Mouse (Mus musculus) bone marrow, adult 2 months (tissue): ENCODE measurements around the gene Fam53a. TPM values are rescaled to one million over a fixed set of nuclear protein-coding genes. Genes with fewer than 3 reads are reported as not detected.

Experiments used
- H3K27ac ChIP-seq: fragments of 200-500 bp; 2 replicates; pipeline ENCODE4 v1.5.1; 2012; ENCODE audit warnings: low read depth, mild to moderate bottlenecking, control low read depth, inconsistent platforms, low read length; ENCODE audit not compliant: control insufficient read depth, poor library complexity, insufficient read depth
- H3K4me1 ChIP-seq: fragments of 200-500 bp; 2 replicates; pipeline ENCODE4 v1.6.1; 2011; ENCODE audit warnings: low read length; ENCODE audit not compliant: control insufficient read depth, insufficient read depth
- H3K4me3 ChIP-seq: fragments of 200-500 bp; replicated peaks from 2 replicates; pipeline ENCODE3; 2011; ENCODE audit warnings: mild to moderate bottlenecking, low read depth, low read length, control low read depth; ENCODE audit not compliant: control insufficient read depth
- CTCF ChIP-seq: fragments of 200-500 bp; IDR thresholded peaks from 2 replicates; pipeline ENCODE4 v1.5.1; 2011; ENCODE audit warnings: low read length, control low read depth; ENCODE audit not compliant: control insufficient read depth, insufficient read depth
- POLR2A ChIP-seq: fragments of 200-500 bp; IDR thresholded peaks from 2 replicates; pipeline ENCODE4 v1.6.1; 2011; ENCODE audit warnings: low read depth, mild to moderate bottlenecking, control low read depth, low read length, borderline replicate concordance; ENCODE audit not compliant: control insufficient read depth
- WGBS: fragments of 180-500 bp; shearing (Covaris S2); methylation state at CpG from one replicate; pipeline ENCODE4 v1.1.7; 2018; 5-methylcytosine and 5-hydroxymethylcytosine counted together
- polyA plus RNA-seq: library from polyadenylated mRNA; stranded (reverse); fragments of >200 nt; gene quantifications from 2 replicates; pipeline ENCODE4 v1.2.4, GENCODE M21; 2011; ENCODE audit warnings: low replicate concordance; ENCODE audit not compliant: missing spikeins, insufficient read depth, insufficient read length

Fam53a gene
- polyA plus RNA-seq, 1 experiment = 11.1 TPM

DNA sequence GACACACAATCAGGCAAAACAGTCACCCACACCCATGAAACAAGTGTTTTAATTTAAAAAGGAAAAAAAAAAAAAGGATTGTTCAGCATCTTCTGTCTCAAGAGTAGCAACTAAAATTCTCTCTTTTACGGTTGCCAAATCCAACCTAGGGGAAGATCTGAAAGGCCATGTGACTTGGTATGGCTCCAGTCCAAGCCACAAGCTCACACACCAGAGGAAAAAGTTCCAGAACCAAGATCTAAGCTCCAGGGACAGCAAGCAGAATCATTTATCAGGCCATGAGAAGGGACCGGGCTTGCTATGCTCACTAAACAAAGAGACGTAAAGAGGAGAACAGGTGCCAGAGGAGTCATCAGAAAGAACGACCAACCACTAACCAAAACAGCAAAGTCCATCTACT, 1.5 kb downstream of the Fam53a start:
- peak overlapping the region; percentile 33 for H3K4me3 ChIP-seq
- 8% methylated on average over 4 of the region's 4 CpGs for WGBS
- no peak overlapping the region for H3K27ac ChIP-seq
- no peak for TF ChIP-seq CTCF
- no peak for TF ChIP-seq POLR2A
- peaks cover 9% of the 10 kb centered on the region for H3K4me1 ChIP-seq

GRCm38 (mm10) chr5:33623766-33624165, 5.7 kb downstream of the Fam53a start:
- WGBS = 62% methylated on average over 3 of the region's 3 CpGs
- no peak overlapping the region for H3K4me3 ChIP-seq
- peaks cover 5% of the 10 kb centered on the region for H3K4me1 ChIP-seq
- TF ChIP-seq POLR2A (no peak), CTCF (no peak)
- H3K27ac ChIP-seq = no peak overlapping the region

DNA sequence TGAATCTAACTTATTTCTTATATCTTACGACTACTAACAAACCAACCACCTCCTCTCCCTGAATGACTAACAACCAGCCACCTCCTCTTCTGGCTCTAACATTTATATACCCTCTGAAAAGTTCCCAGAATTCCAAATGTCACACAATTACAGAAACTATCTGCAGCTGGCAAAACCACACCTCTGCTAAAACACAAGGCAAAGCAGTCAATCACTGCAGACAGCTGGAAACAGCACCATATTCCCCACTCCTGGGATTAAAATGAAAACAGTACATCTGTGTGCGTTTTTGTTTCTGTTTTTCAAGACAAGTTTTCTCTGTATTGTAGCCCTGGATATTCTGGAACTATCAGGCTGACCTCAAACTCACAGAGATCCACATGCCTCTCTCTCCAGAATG, 6.8 kb downstream of the Fam53a start:
- Histone ChIP-seq H3K4me3 (no peak overlapping the region), H3K4me1 (peaks cover 2% of the 10 kb centered on the region), H3K27ac (no peak overlapping the region)
- WGBS = 81% methylated on average over 2 of the region's 2 CpGs
- TF ChIP-seq CTCF (no peak), POLR2A (no peak)

- H3K4me3 ChIP-seq = no peak overlapping the region
- 92% methylated on average over 6 of the region's 6 CpGs for WGBS
- TF ChIP-seq CTCF (no peak), POLR2A (no peak)
Observed at GRCm38 (mm10) chr5:33614391-33614790, 15.0 kb downstream of the Fam53a start.

DNA sequence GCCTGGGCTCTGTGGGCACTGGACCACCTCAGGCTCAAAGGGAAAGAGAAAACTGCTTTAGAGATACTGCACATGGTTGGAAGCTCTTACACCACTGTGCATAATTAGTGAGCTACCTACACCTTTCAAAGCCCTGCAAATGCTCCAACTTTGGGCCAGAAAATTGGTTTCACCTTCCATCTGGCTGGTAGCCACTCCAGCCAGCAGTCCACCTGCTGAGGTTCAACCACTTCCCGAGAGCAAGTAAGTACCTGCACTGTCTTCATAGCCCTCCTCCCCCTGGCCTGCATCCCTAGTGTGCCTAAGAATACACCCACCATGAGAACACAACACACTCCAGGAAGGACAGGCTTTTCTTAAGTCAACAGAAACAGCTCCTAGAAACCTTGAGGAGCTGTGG, 17.6 kb downstream of the Fam53a start:
- TF ChIP-seq POLR2A = no peak
- no peak for TF ChIP-seq CTCF
- Histone ChIP-seq H3K4me3 (no peak overlapping the region), H3K27ac (no peak overlapping the region), H3K4me1 (no peaks in the 10 kb centered on the region)
- 83% methylated on average over 1 of the region's 1 CpGs for WGBS

More at GRCm38 (mm10) chr5:33614391-33614790, 15.0 kb downstream of the Fam53a start:
- H3K27ac ChIP-seq = no peak overlapping the region
- H3K4me1 ChIP-seq = no peaks in the 10 kb centered on the region

DNA sequence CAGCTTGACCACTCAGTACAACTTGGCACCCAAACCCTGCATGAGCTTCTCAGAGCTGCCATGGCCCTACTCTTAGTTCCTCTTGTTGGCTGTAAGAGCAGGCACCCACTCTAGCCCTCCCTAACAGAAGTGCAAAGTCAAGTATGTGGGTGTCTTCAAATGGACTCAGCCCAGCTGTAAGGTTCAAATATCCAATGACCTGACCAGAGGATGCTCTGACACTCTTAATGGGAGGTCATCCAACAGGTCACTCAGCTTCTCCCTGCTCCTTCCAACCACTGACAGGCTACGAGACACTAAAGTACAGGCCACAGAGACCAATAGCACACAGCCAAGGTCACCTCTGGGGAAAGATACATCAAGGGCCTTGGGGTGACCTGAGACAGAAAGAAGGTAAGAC, 20.2 kb downstream of the Fam53a start:
- Histone ChIP-seq H3K27ac (no peak overlapping the region), H3K4me1 (no peaks in the 10 kb centered on the region), H3K4me3 (no peak overlapping the region)
- TF ChIP-seq POLR2A (no peak), CTCF (no peak)
- WGBS = 77% methylated on average over 1 of the region's 1 CpGs

- no peak overlapping the region for H3K4me3 ChIP-seq
- WGBS = 93% methylated on average over 15 of the region's 15 CpGs
- TF ChIP-seq POLR2A (no peak), CTCF (no peak)
- H3K4me1 ChIP-seq = no peaks in the 10 kb centered on the region
- no peak overlapping the region for H3K27ac ChIP-seq
Observed at GRCm38 (mm10) chr5:33607434-33607833, 22.0 kb downstream of the Fam53a start.

GRCm38 (mm10) chr5:33606631-33607030, 22.8 kb downstream of the Fam53a start:
- 88% methylated on average over 7 of the region's 7 CpGs for WGBS
- no peak overlapping the region for H3K27ac ChIP-seq

GRCm38 (mm10) chr5:33605314-33605713, 24.1 kb downstream of the Fam53a start:
- no peak overlapping the region for H3K27ac ChIP-seq
- H3K4me1 ChIP-seq = no peaks in the 10 kb centered on the region
- H3K4me3 ChIP-seq = no peak overlapping the region
- 85% methylated on average over 5 of the region's 5 CpGs for WGBS
- no peak for TF ChIP-seq CTCF
- no peak for TF ChIP-seq POLR2A

More at GRCm38 (mm10) chr5:33606631-33607030, 22.8 kb downstream of the Fam53a start:
- H3K4me1 ChIP-seq = no peaks in the 10 kb centered on the region
- H3K4me3 ChIP-seq = no peak overlapping the region
- TF ChIP-seq POLR2A (no peak), CTCF (no peak)
